Mouse (Mus musculus) neural tube, embryonic 14.5 days (tissue): Measurements from ENCODE around the gene Hnrnpul2. TPM values are rescaled to one million over a fixed set of nuclear protein-coding genes. Genes with fewer than 3 reads are reported as not detected.
A peak's percentile ranks its signal among the peaks of the same experiment; 100 is the strongest.
"Not testable (repeated sequence)": the region's sequence is repeated elsewhere in the genome, so short reads cannot be mapped to it uniquely, and the experiment has no call there.

ENCODE experiments used
- ATAC-seq: fragments of 200-750 bp; cut with Nextera tagmentation; 2 replicates; pipeline ENCODE4 v1.8.0; 2017; ENCODE audit warnings: low read depth, mild to moderate bottlenecking, moderate TSS enrichment, moderate library complexity
- H3K27ac ChIP-seq: fragments of 300-500 bp; sonication (generic); 2 replicates; pipeline ENCODE4 v1.5.1; 2014; ENCODE audit warnings: low read depth, mild to moderate bottlenecking, control low read depth, low read length, moderate library complexity, mixed read lengths
- H3K27me3 ChIP-seq: fragments of 300-500 bp; sonication (generic); 2 replicates; pipeline ENCODE4 v1.6.1; 2014; ENCODE audit warnings: low read length; ENCODE audit not compliant: control insufficient read depth, insufficient read depth
- H3K36me3 ChIP-seq: fragments of 300-500 bp; sonication (generic); 2 replicates; pipeline ENCODE4 v1.6.1; 2014; ENCODE audit warnings: low read length, mixed read lengths; ENCODE audit not compliant: control insufficient read depth, insufficient read depth
- H3K4me1 ChIP-seq: fragments of 300-500 bp; sonication (generic); 2 replicates; pipeline ENCODE4 v1.6.1; 2014; ENCODE audit warnings: low read length; ENCODE audit not compliant: control insufficient read depth, insufficient read depth
- H3K4me2 ChIP-seq: fragments of 300-500 bp; sonication (generic); 2 replicates; pipeline ENCODE4 v1.6.1; 2014; ENCODE audit warnings: mild to moderate bottlenecking, low read depth, low read length, control low read depth
- H3K4me3 ChIP-seq: fragments of 300-500 bp; sonication (generic); 2 replicates; pipeline ENCODE4 v1.5.1; 2014; ENCODE audit warnings: low read depth, low read length, control low read depth, mixed read lengths
- H3K9ac ChIP-seq: fragments of 300-500 bp; sonication (generic); replicated peaks from 2 replicates; pipeline ENCODE4 v1.6.1; 2014; ENCODE audit warnings: low read depth, mild to moderate bottlenecking, control low read depth, low read length, mixed read lengths
- H3K9me3 ChIP-seq: fragments of 300-500 bp; sonication (generic); 2 replicates; pipeline ENCODE4 v1.6.1; 2016; ENCODE audit warnings: low read length; ENCODE audit not compliant: control insufficient read depth
- WGBS: fragments of 180-500 bp; shearing (Covaris S2); extraction: QIAGEN DNeasy Blood & Tissue Kit; methylation state at CpG from one replicate; pipeline ENCODE4 v1.1.7; 2014; 5-methylcytosine and 5-hydroxymethylcytosine counted together
- polyA plus RNA-seq: library from polyadenylated mRNA; unstranded; fragments of >200 nt; fragmentation: Nextera tagmentation; extraction: Ambion mirVana; gene quantifications from 2 replicates; pipeline ENCODE4 v1.2.1, GENCODE M21; 2014

Gene Hnrnpul2
- polyA plus RNA-seq, 1 experiment from 2014 or later, result 9.5 TPM

GRCm38 (mm10) chr19:8830664-8831063, 10.9 kb downstream of the Hnrnpul2 start:
- H3K9me3 ChIP-seq, result no peaks in the 10 kb centered on the region
- H3K36me3 ChIP-seq, result peaks cover 84% of the 10 kb centered on the region
- H3K4me3 ChIP-seq, result no peak overlapping the region
- H3K4me1 ChIP-seq, result no peaks in the 10 kb centered on the region
- no peak overlapping the region for H3K27ac ChIP-seq
- H3K4me2 ChIP-seq, result no peak overlapping the region
- H3K9ac ChIP-seq, result no peak overlapping the region
- ATAC-seq, result no peak
- 92% methylated on average over 8 of the region's 8 CpGs for WGBS
- no peaks in the 10 kb centered on the region for H3K27me3 ChIP-seq

- Histone ChIP-seq H3K27me3 (no peaks in the 10 kb centered on the region), H3K9me3 (no peaks in the 10 kb centered on the region), H3K36me3 (peaks cover 78% of the 10 kb centered on the region), H3K4me1 (no peaks in the 10 kb centered on the region), H3K9ac (no peak overlapping the region), H3K27ac (no peak overlapping the region), H3K4me2 (no peak overlapping the region), H3K4me3 (no peak overlapping the region)
- WGBS, result 83% methylated on average over 11 of the region's 11 CpGs
- no peak for ATAC-seq
Observed at GRCm38 (mm10) chr19:8831262-8831661, 11.5 kb downstream of the Hnrnpul2 start.

GRCm38 (mm10) chr19:8832971-8833370, 13.2 kb downstream of the Hnrnpul2 start:
- no peak overlapping the region for H3K27ac ChIP-seq
- no peak overlapping the region for H3K4me2 ChIP-seq
- WGBS, result 96% methylated on average over 4 of the region's 4 CpGs
- H3K27me3 ChIP-seq, result no peaks in the 10 kb centered on the region
- no peaks in the 10 kb centered on the region for H3K4me1 ChIP-seq
- no peak overlapping the region for H3K9ac ChIP-seq
- H3K4me3 ChIP-seq, result no peak overlapping the region
- no peak for ATAC-seq
- peaks cover 61% of the 10 kb centered on the region for H3K36me3 ChIP-seq
- no peaks in the 10 kb centered on the region for H3K9me3 ChIP-seq

- H3K4me3 ChIP-seq, ATAC-seq, H3K9ac ChIP-seq, H3K27ac ChIP-seq, H3K9me3 ChIP-seq, H3K27me3 ChIP-seq: not testable (repeated sequence)
- Histone ChIP-seq H3K36me3 (peaks cover 28% of the 10 kb centered on the region), H3K4me1 (peaks cover 16% of the 10 kb centered on the region), H3K4me2 (peak overlapping the region; percentile 66; the same call in 1 of the 2 replicates)
- 97% methylated on average over 10 of the region's 10 CpGs for WGBS
Observed at GRCm38 (mm10) chr19:8836327-8836726, 16.5 kb downstream of the Hnrnpul2 start.

GRCm38 (mm10) chr19:8837251-8837791, 17.5 kb downstream of the Hnrnpul2 start, which contains the start of gene Bscl2:
Gene Bscl2 (plus strand): TSS chr19:8837467.
- Histone ChIP-seq H3K36me3 (peaks cover 20% of the 10 kb centered on the region), H3K27me3 (no peaks in the 10 kb centered on the region), H3K9ac (peak within 1 kb of the TSS; percentile 86), H3K4me2 (peak within 1 kb of the TSS; percentile 66), H3K4me3 (peak within 1 kb of the TSS; percentile 72), H3K4me1 (peaks cover 17% of the 10 kb centered on the region), H3K27ac (peak within 1 kb of the TSS; percentile 97), H3K9me3 (no peaks in the 10 kb centered on the region)
- under 1% methylated on average over 37 of the region's 38 CpGs for WGBS
- ATAC-seq, result peak; percentile 64

- H3K4me2 ChIP-seq, result peak overlapping the region; percentile 66
- H3K4me1 ChIP-seq, result peaks cover 17% of the 10 kb centered on the region
- WGBS, result 15% methylated on average over 15 of the region's 15 CpGs
- peak overlapping the region; percentile 97 for H3K27ac ChIP-seq
- ATAC-seq, result peak; percentile 0; the same call in 1 of the 2 replicates
- H3K9ac ChIP-seq, result peak overlapping the region; percentile 86
- H3K9me3 ChIP-seq, result no peaks in the 10 kb centered on the region
- H3K36me3 ChIP-seq, result peaks cover 18% of the 10 kb centered on the region
- no peaks in the 10 kb centered on the region for H3K27me3 ChIP-seq
- H3K4me3 ChIP-seq, result peak overlapping the region; percentile 72
Observed at GRCm38 (mm10) chr19:8838041-8838730, 18.4 kb downstream of the Hnrnpul2 start.

GRCm38 (mm10) chr19:8839103-8839907, 19.5 kb downstream of the Hnrnpul2 start, which contains the start of gene Gng3:
Gene Gng3 (minus strand): TSS chr19:8839194.
- peak within 1 kb of the TSS; percentile 66 for H3K4me2 ChIP-seq
- WGBS, result 43% methylated on average over 11 of the region's 11 CpGs
- H3K27ac ChIP-seq, result peak within 1 kb of the TSS; percentile 97
- peaks cover 17% of the 10 kb centered on the region for H3K4me1 ChIP-seq
- peak within 1 kb of the TSS; percentile 86 for H3K9ac ChIP-seq
- H3K36me3 ChIP-seq, result peaks cover 10% of the 10 kb centered on the region
- H3K4me3 ChIP-seq, result peak within 1 kb of the TSS; percentile 72
- ATAC-seq, result peak; percentile 92
- H3K9me3 ChIP-seq, result no peaks in the 10 kb centered on the region
- no peaks in the 10 kb centered on the region for H3K27me3 ChIP-seq

GRCm38 (mm10) chr19:8839908-8840791, 20.3 kb downstream of the Hnrnpul2 start:
- H3K36me3 ChIP-seq, result peaks cover 5% of the 10 kb centered on the region
- WGBS, result 16% methylated on average over 29 of the region's 29 CpGs
- no peaks in the 10 kb centered on the region for H3K27me3 ChIP-seq
- peak overlapping the region; percentile 66 for H3K4me2 ChIP-seq
- peak overlapping the region; percentile 97 for H3K27ac ChIP-seq
- H3K4me1 ChIP-seq, result peaks cover 17% of the 10 kb centered on the region
- peak overlapping the region; percentile 72 for H3K4me3 ChIP-seq
- peak overlapping the region; percentile 67 for H3K9ac ChIP-seq
- no peaks in the 10 kb centered on the region for H3K9me3 ChIP-seq
- peak; percentile 7; the same call in 1 of the 2 replicates for ATAC-seq
